Mouse (Mus musculus) hindlimb bud, embryonic 11.5 days (tissue): ENCODE data around the gene Dll3.
A peak's percentile ranks its signal among the peaks of the same experiment; 100 is the strongest.

ENCODE experiments used
- DNase-seq: peaks from one replicate; pipeline ENCODE4 v3.0.0-alpha.2; 2012; ENCODE audit warnings: low read depth, low spot score; ENCODE audit errors: extremely low spot score

Dll3 gene

DNA sequence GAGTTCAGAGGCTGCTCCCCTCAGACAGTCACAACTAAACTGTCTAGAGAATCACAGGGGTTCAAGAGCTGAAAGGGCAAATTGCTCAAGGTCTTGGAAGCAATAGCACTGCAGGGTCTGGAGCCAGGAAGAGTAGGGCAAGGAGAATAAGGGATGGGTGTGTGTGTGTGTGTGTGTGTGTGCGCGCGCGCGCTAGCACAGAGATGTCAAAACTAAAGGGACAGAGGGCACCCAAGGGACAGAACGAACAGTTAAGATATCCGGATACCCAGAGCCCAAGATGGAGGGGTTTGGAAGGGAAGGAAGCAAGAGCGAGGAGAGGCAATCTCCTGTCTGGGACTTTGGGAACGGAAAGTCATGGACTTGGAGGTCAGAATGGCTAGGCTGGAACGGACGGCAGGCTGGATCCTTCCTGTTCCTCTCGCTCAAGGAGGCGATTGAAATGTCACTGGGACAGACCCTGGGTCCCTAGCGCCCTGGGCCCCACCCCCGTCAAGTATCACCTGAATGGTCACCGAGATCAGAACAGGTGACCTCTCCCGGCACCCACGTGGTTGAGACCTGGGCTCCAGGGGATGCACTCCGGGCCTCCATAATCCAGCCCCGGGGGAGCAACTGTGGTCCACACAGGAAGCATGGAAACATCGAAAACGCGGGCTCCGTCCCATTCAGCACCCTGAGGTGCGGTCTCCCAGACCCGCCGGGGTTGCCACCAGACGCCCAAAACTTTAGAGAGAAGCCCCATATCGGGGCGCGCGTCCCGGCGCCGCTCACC is 9.3 kb upstream of the Dll3 start:
- no peak for DNase-seq

DNA sequence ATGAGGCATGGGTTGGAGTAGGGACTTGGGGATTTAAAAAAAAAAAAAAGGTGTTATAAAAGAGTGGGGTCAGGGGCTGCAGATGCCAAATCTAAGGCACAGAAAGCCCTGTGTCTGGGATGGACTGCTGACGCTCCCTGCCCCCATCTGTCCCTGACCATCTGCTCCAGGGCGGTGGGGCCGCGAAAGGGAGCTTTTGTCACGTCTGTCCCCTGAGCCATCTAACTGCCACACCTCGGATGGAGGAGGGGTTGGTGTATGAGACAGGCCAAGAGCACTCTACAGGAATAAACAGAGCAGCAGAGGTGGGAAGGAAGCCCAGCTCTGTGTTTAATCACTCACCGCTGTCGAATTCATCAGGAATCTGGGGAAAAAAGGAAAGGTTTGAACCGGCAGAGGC is 7.7 kb upstream of the Dll3 start:
- no peak for DNase-seq

DNA sequence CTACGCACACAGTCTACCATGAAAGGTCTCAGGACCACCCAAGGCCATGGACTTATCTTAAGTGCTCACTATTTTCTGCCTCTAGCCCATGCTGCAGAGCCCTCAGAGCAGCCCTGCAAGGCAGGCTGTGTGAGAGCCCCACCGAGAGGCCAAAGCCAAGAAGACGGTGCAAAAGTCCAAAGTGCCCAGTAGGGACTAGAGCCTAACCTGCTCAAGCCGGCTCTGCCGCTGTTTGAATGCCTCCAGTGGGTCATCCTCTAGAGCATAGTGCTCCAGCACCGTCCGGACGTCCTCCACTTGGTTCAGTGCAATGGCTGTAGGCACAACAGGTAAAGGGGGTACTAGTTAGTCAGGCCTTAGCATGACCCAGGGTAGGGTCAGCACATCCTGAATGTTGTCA is 4.2 kb upstream of the Dll3 start:
- no peak for DNase-seq

DNA sequence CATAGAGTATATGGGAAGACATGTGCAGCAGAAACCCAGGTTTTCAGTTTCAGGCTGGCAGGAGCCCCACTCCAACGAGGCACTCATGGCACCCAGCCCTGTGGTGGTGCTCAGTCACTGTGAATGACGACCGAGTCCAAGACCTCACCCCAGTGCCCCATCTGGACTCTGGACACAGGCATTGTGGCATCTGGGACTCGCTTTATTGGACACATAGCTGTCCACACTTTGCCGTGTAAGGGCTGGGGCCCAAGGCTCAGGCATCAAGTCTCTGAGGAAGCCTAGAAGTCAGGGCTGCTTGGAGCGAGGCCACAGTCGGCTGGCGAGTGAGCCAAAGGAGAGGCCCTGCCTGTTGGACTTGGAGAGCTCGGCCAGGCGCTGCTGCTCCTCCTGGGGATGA is 3.6 kb upstream of the Dll3 start:
- DNase-seq, result no peak

DNA sequence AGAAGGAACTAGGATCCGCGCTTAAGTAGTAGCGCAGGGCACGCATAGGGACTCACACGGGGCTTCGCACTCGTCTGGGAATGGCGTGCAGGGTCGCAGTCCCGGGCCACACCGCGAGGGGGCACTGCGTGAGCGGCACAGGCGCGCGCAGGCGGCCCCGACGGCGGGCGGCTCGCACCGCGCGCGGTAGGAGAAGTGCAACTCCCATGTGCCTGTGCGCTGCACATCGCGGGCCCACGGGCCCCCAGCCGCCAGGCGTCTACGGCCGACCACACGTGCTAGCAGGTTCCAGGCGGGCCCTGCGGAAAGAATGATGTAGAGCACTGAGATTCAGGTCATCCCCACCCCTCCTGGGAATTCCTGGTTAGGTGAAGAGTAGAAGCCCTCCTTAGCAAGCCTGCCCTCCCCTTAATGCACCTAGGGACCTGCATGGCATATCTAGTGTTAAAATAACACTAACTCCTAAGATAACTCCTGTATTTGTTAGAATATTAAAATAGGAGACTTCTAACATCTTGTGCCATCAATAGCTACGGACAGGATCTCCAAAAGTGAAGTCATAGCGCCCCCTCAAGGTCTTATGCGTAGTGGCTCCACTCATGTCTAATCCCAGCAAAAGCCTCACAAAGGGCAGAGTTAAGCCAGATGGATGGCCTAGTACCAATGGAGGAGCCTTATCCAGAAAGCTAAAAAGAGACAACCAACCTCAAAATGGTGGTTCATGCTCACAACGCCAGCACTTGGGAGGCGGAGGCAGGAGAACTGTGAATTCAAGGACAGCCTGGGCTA is 3.0 kb downstream of the Dll3 start:
- peak; percentile 54 for DNase-seq

DNA sequence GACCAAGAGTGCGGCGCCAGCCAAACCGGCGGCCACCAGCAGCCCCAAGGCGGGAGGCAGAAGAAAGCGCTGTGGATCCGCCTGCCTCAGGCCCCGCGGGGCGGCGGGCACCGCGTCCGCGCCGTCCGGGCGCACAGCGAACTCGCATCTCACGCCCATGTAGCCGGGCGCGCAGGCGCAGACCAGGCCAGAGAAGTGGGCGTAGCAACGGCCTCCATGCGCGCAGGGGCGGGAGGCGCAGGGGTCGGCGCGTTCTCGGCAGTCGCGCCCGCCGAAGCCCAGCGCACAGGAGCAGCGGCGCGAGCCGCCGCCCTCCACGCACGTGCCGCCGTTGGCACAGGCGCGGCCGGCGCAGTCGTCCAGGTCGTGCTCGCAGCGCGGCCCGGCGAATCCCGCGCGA is 7.6 kb downstream of the Dll3 start:
- peak; percentile 46 for DNase-seq

DNA sequence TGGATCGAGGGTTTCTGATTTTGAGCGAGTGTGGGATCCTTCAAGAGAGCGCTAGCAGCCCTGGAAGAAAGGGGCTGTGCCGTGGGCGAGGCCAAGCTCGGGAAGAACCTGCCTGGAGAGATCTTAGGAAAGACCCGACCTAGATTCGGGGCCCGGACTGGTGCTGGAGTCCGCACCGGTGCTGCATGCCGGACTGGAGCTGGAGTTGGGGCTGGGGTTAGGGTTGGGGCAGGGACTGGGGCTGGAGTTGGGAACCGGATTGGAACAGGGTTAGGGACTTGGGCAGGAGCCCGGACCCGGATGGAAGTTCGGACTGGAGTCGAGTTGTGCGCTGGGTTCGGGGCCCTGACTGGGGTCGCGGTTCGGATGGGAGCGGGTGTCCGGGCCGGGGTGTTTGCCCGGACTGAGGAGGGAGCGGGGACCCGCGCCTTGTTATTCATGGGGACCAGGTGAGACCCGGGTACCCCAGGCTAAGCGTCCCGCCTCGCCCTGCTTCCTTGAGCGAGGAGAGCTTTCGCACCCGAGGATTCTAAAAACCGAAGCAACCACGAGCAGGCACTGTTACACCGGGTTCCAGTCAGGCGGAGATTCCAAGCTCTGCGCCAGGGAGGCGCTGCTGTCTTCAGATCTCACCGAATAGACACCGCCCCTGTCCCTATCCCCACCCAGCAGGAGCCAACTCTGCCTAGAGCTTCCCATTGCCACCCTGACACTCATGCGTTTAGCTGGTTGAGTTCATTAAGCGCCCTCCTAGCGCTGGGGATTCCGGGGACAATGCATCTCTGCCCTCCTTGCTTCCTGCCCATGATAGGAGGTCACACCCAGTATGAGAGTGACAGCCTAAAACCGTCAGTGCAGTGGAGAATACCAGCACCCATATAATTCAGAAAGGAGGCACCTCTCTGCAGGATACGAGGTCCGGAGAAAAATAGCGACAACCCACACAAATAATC is 11.1 kb downstream of the Dll3 start, which contains the start of gene Selenov:
Selenov (minus strand) TSS at position 549 of the 953 bp plus-strand sequence.
- no peak for DNase-seq

DNA sequence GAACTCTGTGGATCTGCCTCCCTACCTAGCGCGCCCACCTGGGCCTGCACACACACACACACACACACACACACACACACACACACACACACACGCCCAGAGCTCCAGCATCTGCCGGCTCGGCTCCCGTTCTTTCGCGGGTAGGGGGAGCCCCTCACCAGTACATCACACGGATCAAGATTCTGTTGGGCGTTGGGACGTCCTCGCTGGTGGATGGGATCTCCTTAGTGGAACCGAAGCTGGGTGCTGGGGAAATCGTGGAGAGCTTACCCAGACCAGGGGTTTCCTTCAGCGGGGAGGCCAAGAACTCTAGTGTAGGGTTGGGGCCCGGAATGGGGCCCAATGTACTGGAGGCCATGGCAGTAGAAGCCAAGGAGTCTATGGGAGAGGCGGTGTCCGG is 11.9 kb downstream of the Dll3 start:
- no peak for DNase-seq

DNA sequence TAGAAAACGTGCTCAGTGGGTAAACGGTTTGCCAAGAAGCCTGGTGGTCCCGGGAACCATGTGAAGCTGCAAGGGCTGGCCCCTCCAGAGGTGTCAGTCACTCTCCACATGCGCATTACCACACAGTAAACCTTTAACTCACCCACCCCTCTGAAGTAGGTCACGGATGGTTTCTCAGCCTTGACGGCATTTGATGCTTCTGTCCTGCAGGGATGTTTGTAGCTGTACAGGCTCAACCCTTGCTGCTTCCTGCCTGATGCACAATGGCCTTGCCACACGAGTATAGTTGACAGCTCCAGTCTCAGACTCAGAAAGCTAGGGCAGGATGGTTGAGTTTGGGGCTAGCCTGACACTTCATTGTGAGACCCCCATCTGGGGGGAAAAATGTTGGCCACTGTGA is 21.4 kb downstream of the Dll3 start:
- DNase-seq, result no peak

DNA sequence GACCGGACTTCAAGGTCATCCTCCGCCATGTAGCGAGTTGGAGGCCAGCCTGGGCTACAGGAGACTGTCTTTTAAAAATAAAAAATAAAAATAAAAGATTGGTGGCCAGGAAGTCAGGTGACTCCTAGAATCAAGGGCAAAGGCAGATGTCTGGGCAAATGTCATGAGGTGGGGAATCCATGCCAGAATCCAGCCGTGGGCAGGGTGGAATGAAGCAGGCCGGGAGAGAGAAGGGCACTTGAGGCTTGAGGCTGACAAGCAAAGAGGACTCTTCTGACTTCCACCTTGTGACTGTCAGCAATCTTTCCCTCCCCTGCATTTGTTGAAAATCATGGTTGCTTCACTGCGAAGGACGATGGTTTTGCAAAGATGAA is 23.8 kb downstream of the Dll3 start:
- DNase-seq, result no peak

DNA sequence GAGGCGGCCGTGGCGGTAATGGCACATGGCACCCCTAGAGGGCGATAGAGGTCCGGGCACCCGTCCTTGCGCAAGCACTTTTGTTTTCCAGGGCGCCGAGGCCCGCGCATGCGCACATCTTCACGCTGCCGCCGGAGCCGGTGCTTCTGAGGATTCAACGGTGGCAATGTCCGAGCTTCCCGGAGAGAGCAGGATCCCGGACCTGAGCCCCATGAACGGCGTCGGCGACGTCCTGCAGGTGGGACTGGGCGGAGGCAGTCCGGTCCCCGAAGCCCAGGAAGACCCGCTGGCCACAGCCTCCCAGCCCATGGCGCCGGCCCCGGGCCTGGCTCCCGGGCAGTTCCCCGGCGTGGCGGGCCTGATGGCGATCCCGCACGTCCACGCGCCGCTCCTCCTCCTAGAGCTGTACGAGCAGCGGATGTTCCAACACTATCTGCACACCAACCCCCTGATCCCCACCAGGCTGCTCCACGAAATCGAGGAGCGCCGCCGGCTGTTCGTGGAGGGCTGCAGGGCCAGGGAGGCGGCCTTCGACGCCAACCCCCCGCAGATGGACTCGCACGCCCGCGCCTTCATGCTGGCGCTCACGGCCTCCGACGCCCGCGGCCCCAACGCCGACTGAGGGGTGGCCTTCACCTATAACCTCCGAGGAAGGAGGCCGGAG is 24.3 kb downstream of the Dll3 start, which contains the start of gene Eid2b:
Eid2b (plus strand) TSS at position 125 of the 664 bp plus-strand sequence.
- peak; percentile 83 for DNase-seq

DNA sequence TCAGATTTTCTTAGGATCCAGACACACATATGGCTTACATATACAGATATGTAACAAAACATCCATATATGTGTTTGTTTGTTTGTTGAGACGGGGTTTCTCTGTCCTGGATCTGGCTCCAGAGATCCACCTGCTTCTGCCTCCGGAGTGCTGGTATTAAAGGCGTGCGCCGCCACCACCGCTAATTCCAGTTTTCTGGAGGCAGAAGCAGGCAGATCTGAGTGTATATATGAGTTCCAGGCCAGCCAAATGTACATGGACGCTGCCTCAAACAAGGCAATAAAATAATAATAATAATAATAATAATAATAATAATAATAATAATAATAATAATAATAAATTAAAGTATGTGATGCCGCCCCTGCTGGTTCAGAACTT is 24.8 kb downstream of the Dll3 start:
- DNase-seq, result no peak

DNA sequence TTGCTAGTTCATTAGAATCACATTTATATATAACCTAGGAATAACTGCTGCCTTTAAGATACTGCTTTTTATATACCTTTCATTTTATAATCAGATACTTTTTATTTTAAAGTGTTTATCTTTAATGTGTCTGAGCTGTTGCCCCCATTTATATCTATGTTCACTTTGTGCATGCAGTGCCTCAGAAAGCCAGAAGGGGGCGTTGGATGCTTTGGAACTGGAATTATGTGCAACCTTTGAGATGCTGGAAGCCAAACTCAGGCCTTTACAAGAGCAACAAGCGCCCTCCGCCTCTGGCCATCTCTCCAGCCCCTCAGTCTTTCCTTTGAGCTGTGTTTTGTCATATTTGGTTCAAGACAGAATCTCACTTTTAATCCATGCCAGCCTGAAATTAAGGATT is 30.3 kb downstream of the Dll3 start:
- DNase-seq, result no peak

DNA sequence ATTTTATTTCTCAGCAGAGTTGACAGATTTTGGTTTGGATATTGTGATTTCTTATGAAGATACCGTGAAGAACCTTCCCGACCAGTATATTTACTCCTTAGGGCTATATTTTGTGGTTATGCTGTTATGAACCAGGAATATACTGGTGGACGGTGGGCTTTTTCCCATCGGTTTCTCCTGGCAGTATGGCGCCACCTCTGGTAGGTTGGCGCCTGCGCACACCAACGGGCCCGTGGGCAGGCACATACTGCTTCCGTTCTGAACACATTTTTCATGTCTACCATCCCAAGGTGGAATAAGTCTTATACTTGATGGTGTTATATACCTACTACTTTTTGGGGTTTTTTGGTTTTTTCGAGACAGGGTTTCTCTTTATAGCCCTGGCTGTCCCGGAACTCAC is 32.7 kb downstream of the Dll3 start:
- DNase-seq, result no peak

DNA sequence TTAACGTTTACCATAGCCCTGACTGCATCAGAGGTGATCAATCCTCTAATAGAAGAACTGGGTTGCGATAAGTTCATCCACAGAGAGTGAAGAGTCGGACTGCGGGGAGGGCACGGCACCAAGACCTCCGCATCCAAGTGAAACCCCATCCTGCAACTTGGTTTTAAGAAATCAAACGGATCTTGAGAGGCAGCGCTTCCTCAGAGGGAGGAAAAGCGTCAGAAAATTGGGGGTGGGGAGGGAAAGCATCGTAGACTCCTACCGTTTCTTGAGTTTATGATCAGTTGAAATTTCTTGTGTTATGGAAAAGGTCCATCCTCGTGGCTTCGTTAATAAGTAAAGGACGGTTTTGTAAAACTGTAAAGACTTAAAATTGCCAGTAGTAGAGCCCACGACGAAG is 33.5 kb downstream of the Dll3 start:
- DNase-seq, result no peak

DNA sequence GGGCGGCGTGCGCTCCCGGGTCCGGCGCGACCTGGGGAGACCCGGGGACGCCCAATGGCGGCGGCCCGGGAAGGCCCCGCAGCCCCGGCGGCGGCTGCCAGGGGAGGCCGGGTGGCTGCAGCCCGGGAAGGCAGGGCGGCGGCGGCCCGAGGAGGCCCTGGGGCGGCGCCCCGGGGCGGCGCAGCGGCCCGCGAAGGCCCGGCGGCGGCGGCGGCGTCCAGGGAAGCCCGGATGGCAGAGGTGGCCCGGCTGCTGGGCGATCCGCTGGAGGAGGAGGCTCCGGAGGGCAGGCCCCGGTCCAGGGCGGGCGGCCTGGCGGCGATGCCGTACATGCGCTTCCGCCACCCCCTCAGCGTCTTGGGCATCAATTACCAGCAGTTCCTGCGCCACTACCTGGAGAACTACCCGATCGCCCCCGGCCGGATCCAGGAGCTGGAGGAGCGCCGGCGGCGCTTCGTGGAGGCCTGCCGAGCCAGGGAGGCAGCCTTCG is 34.0 kb downstream of the Dll3 start:
- DNase-seq, result no peak

DNA sequence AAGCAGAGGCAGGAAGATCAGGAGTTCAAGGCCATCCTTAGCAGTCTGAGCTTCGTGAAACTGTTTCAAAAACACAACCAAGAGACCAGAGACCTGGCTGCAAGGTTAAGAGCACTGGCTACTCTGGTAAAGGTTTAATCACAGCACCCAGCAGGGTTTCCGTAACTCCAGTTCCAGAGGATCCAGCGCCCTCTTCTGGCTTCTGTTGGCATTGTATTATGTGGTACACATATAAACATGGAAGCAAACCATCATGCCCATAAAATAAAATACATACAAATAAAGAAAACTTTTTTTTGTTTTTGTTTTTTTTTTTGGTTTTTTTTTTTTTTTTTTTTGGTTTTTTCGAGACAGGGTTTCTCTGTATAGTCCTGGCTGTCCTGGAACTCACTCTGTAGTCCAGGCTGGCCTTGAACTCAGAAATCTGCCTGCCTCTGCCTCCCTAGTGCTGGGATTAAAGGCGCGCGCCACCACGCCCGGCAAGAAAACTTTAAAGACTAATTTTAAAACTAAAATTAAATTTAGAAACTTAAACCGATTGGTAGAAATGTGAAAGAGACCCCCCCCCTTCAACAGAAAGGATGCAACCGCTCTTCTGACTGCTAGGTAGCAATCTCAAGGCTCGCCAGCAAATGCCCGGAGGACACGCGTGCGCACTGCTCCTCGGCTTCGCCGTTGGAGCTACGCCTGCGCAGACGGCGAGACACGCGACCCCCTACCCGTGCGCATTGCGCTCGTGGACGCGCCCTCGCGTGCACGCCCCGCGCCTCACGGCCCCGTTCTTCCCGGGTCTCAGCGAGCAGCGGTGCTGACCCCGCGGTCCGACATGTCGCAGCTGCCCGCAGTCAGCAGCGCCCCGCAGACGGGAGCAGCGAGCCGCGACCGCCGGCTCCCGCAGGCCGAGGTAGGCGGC is 34.7 kb downstream of the Dll3 start, which contains the start of gene Eid2:
Eid2 (plus strand) TSS at position 753 of the 913 bp plus-strand sequence.
- DNase-seq, result peak; percentile 57

DNA sequence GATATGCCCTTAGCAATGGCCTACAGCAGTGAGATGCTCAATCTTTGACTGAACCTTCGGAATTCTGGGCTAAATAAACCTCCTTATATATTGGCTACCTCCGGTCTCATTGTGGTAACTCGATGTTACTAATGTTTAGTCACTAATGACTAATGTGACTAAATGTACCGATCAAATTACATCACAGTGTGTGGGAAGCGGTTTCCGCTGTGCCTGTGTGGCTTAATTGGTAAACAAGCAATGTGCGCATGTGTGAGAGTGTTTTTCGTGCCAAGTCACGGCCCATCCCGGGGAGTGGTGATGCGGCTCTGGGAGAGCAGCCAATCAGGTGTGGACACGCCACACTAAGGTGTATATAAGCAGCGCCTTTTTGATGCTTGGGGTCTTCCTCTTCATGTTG is 36.6 kb downstream of the Dll3 start:
- DNase-seq, result no peak

DNA sequence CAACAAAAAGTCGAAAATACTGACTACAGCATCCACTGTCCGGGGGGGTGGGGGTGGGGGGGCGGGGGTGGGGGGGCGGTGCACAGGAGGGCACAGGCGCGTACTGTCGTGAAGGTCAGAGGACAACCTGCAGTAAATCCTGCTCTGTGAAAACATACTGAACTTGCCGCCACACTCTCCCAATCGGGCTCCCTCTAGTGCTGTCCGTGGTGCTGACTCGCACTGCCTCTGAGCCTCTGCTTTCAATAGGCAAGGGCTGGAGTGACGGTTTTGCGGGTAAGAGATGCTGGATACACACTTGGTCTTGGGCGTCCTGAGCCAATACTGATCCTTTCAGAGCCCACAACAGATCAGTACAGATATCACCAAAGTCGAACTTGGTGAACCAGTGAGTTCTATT is 38.3 kb downstream of the Dll3 start:
- DNase-seq, result peak; percentile 49
